Mouse (Mus musculus) megakaryocyte, adult 5-6 weeks (primary cell): ENCODE data around the gene Mcub. TPM values are rescaled to one million over a fixed set of nuclear protein-coding genes. Genes with fewer than 3 reads are reported as not detected.

ENCODE experiments used
- ATAC-seq: 2 replicates; pipeline ENCODE4 v1.8.0; 2016; ENCODE audit warnings: mild to moderate bottlenecking, inconsistent platforms; ENCODE audit not compliant: poor library complexity, severe bottlenecking
- total RNA-seq, 2 experiments: library from RNA; stranded (forward) in 1 of 2; stranded (reverse) in 1 of 2; fragments of 153-499, 151-499 nt in 1 of 2; fragments of 221-1000, 200-1000 nt in 1 of 2; gene quantifications; 2 replicates each; pipeline versions ENCODE4 v1.2.3 to v1.2.4; 2015 to 2017

Gene Mcub
- total RNA-seq, 2 experiments from 2014 or later: 117 to 162 TPM

- no peak for ATAC-seq
These were observed 71.1 kb downstream of the Mcub start for GRCm38 (mm10) chr3:129898886-129899285.

- ATAC-seq: no peak
These were observed 73.4 kb downstream of the Mcub start for GRCm38 (mm10) chr3:129896591-129896990.

- no peak for ATAC-seq
These were observed 76.9 kb downstream of the Mcub start for GRCm38 (mm10) chr3:129893143-129893542.

GRCm38 (mm10) chr3:129892003-129892402 is 78.0 kb downstream of the Mcub start:
- no peak for ATAC-seq

GRCm38 (mm10) chr3:129887779-129888517 is 82.1 kb downstream of the Mcub start:
- ATAC-seq: no peak

- no peak for ATAC-seq
These were observed 83.6 kb downstream of the Mcub start for GRCm38 (mm10) chr3:129886430-129886829.

GRCm38 (mm10) chr3:129885577-129885976 is 84.4 kb downstream of the Mcub start:
- ATAC-seq: no peak

GRCm38 (mm10) chr3:129880925-129881593 is 88.9 kb downstream of the Mcub start:
- no peak for ATAC-seq

- ATAC-seq: no peak
These were observed 90.1 kb downstream of the Mcub start for GRCm38 (mm10) chr3:129879913-129880312.

GRCm38 (mm10) chr3:129879131-129879757 is 90.8 kb downstream of the Mcub start:
- peak; percentile 34 for ATAC-seq

- peak; percentile 72 for ATAC-seq
These were observed 91.5 kb downstream of the Mcub start, which contains the start of gene Pla2g12a for GRCm38 (mm10) chr3:129878405-129879021. TSS of gene Pla2g12a (plus strand) at chr3:129878606.

- no peak for ATAC-seq
These were observed 92.7 kb downstream of the Mcub start for GRCm38 (mm10) chr3:129877327-129877726.

Other genes with a start within 250 kb of the Mcub start
- 0.47 and 1.2 TPM in 2 replicates for gene Egf, start 214.9 kb downstream of the Mcub start, total RNA-seq (2015)
- 0.16 and 0.95 TPM in 2 replicates for gene Egf, start 214.9 kb downstream of the Mcub start, total RNA-seq (2017)
- gene Lrit3, start 166.2 kb downstream of the Mcub start, total RNA-seq (2015): 0.09 TPM in 1 of 2 replicates, not detected in the other
- not detected in 2 replicates for gene Lrit3, start 166.2 kb downstream of the Mcub start, total RNA-seq (2017)
- gene Rrh, start 147.6 kb downstream of the Mcub start, total RNA-seq (2015): not detected in 2 replicates
- gene Rrh, start 147.6 kb downstream of the Mcub start, total RNA-seq (2017): 0.37 TPM in 1 of 2 replicates, not detected in the other
- gene Gar1, start 138.8 kb downstream of the Mcub start, total RNA-seq (2015): 8.8 and 14.9 TPM in 2 replicates
- gene Gar1, start 138.8 kb downstream of the Mcub start, total RNA-seq (2017): 5.4 and 11.6 TPM in 2 replicates
- gene Cfi, start 134.3 kb downstream of the Mcub start, total RNA-seq (2015): not detected in 2 replicates
- not detected in 2 replicates for gene Cfi, start 134.3 kb downstream of the Mcub start, total RNA-seq (2017)
- 4.3 and 6.0 TPM in 2 replicates for gene Pla2g12a, start 91.6 kb downstream of the Mcub start, total RNA-seq (2015)
- 6.1 and 7.2 TPM in 2 replicates for gene Pla2g12a, start 91.6 kb downstream of the Mcub start, total RNA-seq (2017)
- gene Casp6, start 68.8 kb downstream of the Mcub start, total RNA-seq (2015): 24.6 and 32.3 TPM in 2 replicates
- 14.1 and 17.1 TPM in 2 replicates for gene Casp6, start 68.8 kb downstream of the Mcub start, total RNA-seq (2017)
- 53.7 and 80.6 TPM in 2 replicates for gene Sec24b, start 91.3 kb upstream of the Mcub start, total RNA-seq (2015)
- gene Sec24b, start 91.3 kb upstream of the Mcub start, total RNA-seq (2017): 53.4 and 63.0 TPM in 2 replicates
- gene Col25a1, start 161.3 kb upstream of the Mcub start, total RNA-seq (2015): not detected in 2 replicates
- gene Col25a1, start 161.3 kb upstream of the Mcub start, total RNA-seq (2017): 0.15 TPM in 1 of 2 replicates, not detected in the other